Mouse (Mus musculus) kidney, adult 2 months (tissue): Measurements from ENCODE around the gene Rab11b. TPM values are rescaled to one million over a fixed set of nuclear protein-coding genes. Genes with fewer than 3 reads are reported as not detected.

ENCODE experiments used
- DNase-seq: peaks from one replicate; pipeline ENCODE4 v3.0.0; 2021
- H3K27ac ChIP-seq: fragments of 200-500 bp; 2 replicates; pipeline ENCODE4 v1.5.1; 2012; ENCODE audit warnings: low read depth, low read length, control low read depth, inconsistent platforms; ENCODE audit not compliant: insufficient read depth
- H3K27me3 ChIP-seq: fragments of 200-500 bp; replicated peaks from 2 replicates; pipeline ENCODE4 v1.6.1; 2012; ENCODE audit warnings: mild to moderate bottlenecking, moderate library complexity, low read length, inconsistent platforms; ENCODE audit not compliant: control insufficient read depth, insufficient read depth
- H3K36me3 ChIP-seq: fragments of 200-500 bp; 2 replicates; pipeline ENCODE4 v1.6.1; 2012; ENCODE audit warnings: mild to moderate bottlenecking, moderate library complexity, low read length, inconsistent platforms; ENCODE audit not compliant: control insufficient read depth, insufficient read depth
- H3K4me1 ChIP-seq: fragments of 200-500 bp; 2 replicates; pipeline ENCODE4 v1.6.1; 2011; ENCODE audit warnings: low read length; ENCODE audit not compliant: control insufficient read depth, insufficient read depth
- H3K4me3 ChIP-seq: fragments of 200-500 bp; 2 replicates; pipeline ENCODE4 v1.5.1; 2011; ENCODE audit warnings: mild to moderate bottlenecking, low read depth, low read length, control low read depth; ENCODE audit not compliant: insufficient read depth
- CTCF ChIP-seq: fragments of 200-500 bp; conservative IDR thresholded peaks from 2 replicates; pipeline ENCODE4 v1.5.1; 2011; ENCODE audit warnings: low read depth, mild to moderate bottlenecking, control low read depth, low read length, moderate library complexity, mixed read lengths; ENCODE audit not compliant: insufficient read depth, insufficient read length
- POLR2A ChIP-seq: fragments of 200-500 bp; IDR thresholded peaks from one replicate; pipeline ENCODE4 v1.6.1; 2011; ENCODE audit warnings: low read depth, low read length, control low read depth
- WGBS: fragments of 180-500 bp; shearing (Covaris S2); methylation state at CpG from one replicate; pipeline ENCODE4 v1.1.7; 2018; 5-methylcytosine and 5-hydroxymethylcytosine counted together
- polyA plus RNA-seq: library from polyadenylated mRNA; depleted of rRNA; stranded (reverse); fragments of >200 nt; gene quantifications from 2 replicates; pipeline ENCODE4 v1.2.3, GENCODE M21; 2012

Rab11b gene
- polyA plus RNA-seq, 1 experiment: 291 TPM

DNA sequence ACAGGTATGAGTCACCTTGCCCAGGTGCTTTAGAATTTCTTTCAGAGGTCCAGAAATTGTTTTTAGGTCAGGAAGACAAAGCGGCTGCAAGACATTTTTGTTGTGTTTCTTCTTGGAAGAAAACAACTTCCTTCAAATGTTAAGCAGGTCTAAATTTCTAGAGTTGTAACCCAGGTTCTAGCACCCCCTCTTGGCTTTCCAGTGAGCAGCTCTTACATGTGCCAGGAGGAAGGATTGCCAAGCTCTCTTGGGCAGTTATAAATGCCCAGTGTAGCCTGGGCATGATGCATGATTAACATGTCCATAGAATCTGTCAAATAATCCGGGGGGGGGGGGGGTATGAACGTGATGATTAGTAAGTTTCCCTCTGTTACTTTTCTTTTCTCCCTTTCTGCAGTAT, 38.0 kb upstream of the Rab11b start:
- Histone ChIP-seq H3K27ac (no peak overlapping the region), H3K4me3 (no peak overlapping the region), H3K27me3 (no peaks in the 10 kb centered on the region), H3K36me3 (no peaks in the 10 kb centered on the region), H3K4me1 (no peaks in the 10 kb centered on the region)
- peak; percentile 73 for DNase-seq
- 28% methylated on average over 3 of the region's 3 CpGs for WGBS
- TF ChIP-seq POLR2A (no peak), CTCF (peak; percentile 60)

DNA sequence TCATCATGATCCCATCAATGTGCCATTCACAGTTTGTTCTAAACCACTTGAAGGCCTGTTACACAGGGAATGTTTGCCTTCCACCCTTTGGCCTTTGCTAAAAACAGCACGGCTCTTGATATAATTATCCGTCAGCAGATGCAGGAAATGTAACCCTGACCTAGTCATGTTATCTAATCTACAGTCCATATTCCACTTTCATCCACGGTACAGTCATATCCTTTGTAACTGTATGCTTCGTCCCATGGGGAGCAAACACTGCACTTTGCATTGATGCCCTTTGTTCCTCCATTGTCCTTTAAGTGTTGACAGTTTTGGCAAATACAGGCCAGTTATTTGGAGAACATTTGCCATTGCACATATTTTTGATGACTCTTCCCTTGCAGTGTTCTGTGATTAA, 28.4 kb upstream of the Rab11b start:
- H3K36me3 ChIP-seq: no peaks in the 10 kb centered on the region
- peaks cover under 1% of the 10 kb centered on the region; the same call in 1 of the 2 replicates for H3K4me1 ChIP-seq
- no peak for TF ChIP-seq CTCF
- TF ChIP-seq POLR2A: no peak
- H3K27me3 ChIP-seq: no peaks in the 10 kb centered on the region
- DNase-seq: peak; percentile 24
- 33% methylated on average over 4 of the region's 4 CpGs for WGBS
- H3K27ac ChIP-seq: no peak overlapping the region
- H3K4me3 ChIP-seq: no peak overlapping the region

DNA sequence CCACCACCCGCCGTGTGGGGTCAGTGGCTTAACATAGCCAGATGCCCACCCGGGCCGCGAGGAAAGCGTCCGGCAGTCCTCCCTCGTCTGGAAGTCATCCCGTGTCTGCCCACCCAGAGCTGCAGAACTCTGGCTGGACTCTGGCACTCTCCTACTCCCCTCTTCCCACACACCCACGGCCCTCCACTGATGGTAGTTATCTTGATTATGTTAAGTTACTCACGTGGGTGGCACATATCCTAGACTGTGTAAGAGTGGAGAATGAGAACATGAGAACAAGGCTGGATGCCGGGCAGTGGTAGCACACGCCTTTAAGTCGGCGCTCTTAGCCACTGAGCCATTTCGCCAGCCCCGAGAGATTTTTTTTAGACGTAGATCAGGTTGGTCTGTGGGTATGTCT, 26.0 kb upstream of the Rab11b start:
- TF ChIP-seq POLR2A: no peak
- no peak for TF ChIP-seq CTCF
- no peaks in the 10 kb centered on the region for H3K36me3 ChIP-seq
- H3K27ac ChIP-seq: no peak overlapping the region
- H3K27me3 ChIP-seq: no peaks in the 10 kb centered on the region
- H3K4me1 ChIP-seq: peaks cover 18% of the 10 kb centered on the region
- no peak overlapping the region for H3K4me3 ChIP-seq
- DNase-seq: no peak
- 89% methylated on average over 18 of the region's 18 CpGs for WGBS

DNA sequence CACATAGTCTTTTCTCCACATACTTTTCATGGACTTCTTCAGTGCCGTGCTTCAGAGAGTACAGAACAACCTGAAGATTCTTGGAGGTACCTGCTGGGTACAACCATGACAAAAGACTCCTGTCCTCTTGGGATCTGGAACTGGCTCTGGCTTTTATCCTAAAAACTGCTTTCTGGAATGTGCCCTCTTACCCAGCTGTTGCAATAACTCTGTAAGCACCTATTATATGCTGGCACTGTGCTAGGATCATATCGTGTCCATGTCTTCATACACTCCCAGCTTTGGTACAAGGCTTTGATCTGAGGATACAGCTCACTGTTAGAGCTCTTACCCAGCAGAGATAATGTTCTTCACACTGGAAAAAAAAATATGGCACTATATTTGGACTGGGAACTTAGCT, 24.6 kb upstream of the Rab11b start:
- no peak overlapping the region for H3K27ac ChIP-seq
- TF ChIP-seq POLR2A: no peak
- TF ChIP-seq CTCF: no peak
- DNase-seq: no peak
- no peaks in the 10 kb centered on the region for H3K27me3 ChIP-seq
- WGBS: 80% methylated on average over 2 of the region's 2 CpGs
- H3K4me3 ChIP-seq: no peak overlapping the region
- H3K36me3 ChIP-seq: no peaks in the 10 kb centered on the region
- peaks cover 18% of the 10 kb centered on the region for H3K4me1 ChIP-seq

DNA sequence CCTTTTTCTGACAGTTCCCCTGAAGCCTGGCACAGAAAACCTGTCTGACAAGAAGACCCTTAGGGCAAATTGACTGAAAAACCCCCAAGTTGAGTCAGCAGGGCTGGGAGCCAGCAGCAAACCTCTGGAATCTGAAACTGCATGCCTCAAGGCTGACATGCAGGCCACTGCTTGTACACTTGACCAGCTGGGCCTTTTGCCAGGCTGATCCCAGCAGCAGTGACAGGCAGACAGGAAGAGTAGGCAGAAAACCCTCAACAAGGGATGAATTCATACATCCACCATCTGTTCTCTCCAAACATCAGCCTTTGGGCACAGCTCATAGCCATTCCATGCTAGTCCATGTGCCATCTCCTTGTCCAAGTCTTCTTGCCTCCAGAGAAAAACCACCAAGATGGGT, 23.1 kb upstream of the Rab11b start:
- Histone ChIP-seq H3K27me3 (no peaks in the 10 kb centered on the region), H3K4me1 (peaks cover 24% of the 10 kb centered on the region), H3K27ac (peak overlapping the region; percentile 31; the same call in 1 of the 2 replicates), H3K36me3 (no peaks in the 10 kb centered on the region; the same call in 1 of the 2 replicates), H3K4me3 (no peak overlapping the region)
- DNase-seq: peak; percentile 95
- TF ChIP-seq CTCF: no peak
- no peak for TF ChIP-seq POLR2A

DNA sequence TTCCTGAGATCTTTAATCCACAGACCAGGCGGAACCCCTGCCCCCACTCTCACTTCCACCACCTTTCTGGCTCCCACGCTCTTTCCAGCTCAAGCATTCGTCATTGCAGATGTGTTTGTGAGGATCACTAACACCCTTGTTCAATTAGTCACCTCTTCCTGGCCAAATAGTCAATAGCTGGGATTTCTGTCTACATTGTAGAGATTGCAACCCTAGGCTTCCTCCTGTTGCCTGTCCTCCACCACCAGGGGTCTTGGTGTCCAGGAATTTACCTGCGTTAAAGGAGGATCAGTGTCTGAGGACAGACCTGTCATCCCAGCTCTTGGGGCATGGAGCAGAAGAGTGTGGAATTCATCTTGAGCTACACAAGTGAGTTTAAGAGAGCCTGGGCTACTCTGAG, 21.7 kb upstream of the Rab11b start:
- no peak for TF ChIP-seq CTCF
- no peak for TF ChIP-seq POLR2A
- Histone ChIP-seq H3K27ac (peak overlapping the region; percentile 69), H3K4me1 (peaks cover 28% of the 10 kb centered on the region), H3K4me3 (no peak overlapping the region), H3K36me3 (peaks cover 3% of the 10 kb centered on the region; the same call in 1 of the 2 replicates), H3K27me3 (no peaks in the 10 kb centered on the region)
- 39% methylated on average over 4 of the region's 4 CpGs for WGBS
- no peak for DNase-seq

DNA sequence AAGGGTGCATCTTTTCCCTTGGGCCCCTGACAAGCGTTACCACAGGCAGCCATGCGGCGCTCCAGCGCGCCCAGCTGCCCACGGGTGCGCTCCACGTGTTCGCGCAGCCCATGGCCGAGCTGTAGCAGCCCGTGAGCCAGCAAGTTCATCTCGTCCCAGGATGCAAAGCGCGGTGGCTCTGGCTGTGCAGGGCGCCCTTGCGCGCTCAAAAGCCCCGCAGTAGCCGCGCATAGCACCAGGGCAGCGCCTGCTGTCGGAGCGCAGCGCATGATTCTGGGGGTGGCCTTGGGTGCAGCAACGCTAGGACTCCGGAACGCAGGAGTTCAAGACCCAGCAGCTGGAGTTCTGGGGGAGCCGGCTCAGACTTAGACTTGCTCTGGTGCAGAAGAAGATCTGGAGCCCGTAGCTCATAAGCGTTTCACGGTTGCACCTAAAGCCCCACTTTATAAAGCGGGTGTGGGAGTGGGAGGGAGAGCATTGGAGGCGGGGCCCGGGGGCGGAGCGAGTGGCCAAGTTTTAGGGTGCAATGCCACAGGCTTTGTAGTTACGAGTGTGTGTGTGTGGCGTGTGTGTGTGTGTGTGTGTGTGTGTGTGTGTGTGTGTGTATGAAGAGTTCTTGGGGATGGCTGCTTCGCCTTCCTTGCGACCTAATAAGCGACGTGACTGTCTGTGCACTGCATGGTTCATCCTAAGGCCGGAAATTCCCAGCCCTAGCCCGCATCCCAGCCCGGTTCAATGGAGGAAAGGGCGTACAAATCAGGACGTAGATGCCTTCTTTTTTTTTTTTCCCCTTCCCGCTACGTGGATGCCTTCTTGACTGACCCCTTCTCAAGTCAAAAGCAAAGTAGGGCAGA, 21.0 kb upstream of the Rab11b start, which contains the start of gene Angptl4:
Gene Angptl4, minus strand, starts transcription at position 707 of the 854 bp plus-strand sequence.
- peak; percentile 85 for DNase-seq
- whole genome bisulfite sequencing: 7% methylated on average over 50 of the region's 50 CpGs
- Histone ChIP-seq H3K36me3 (peaks cover 5% of the 10 kb centered on the region; the same call in 1 of the 2 replicates), H3K27me3 (no peaks in the 10 kb centered on the region), H3K27ac (peak within 1 kb of the TSS; percentile 69), H3K4me3 (peak within 1 kb of the TSS; percentile 39), H3K4me1 (peaks cover 28% of the 10 kb centered on the region)
- TF ChIP-seq CTCF (no peak), POLR2A (no peak)
